In genomic region chr17:43969943-43970342, GRCm38 (mm10) we compare ENCODE assay signal across 31 mouse cellular contexts.
DNase-seq lines count a peak whose midpoint lies in the region; ATAC-seq and TF ChIP-seq lines count a peak whose summit lies in the region.
"Had no signal": no experiment of that assay in that cellular context is flagged by ENCODE, and none has a peak within 500 bp of the region (broad histone marks: within the 10 kb centered on the region; RNA-seq: fewer than 3 reads in every experiment).

No protein-coding gene starts in this region.

- no peaks in the 10 kb centered on the region for H3K4me1 ChIP-seq in intestine, embryonic 14.5 days (replicated peaks; ENCODE audit: control insufficient read depth, insufficient read depth, low read length)
- H3K4me1 ChIP-seq in intestine, postnatal 0 days (replicated peaks; ENCODE audit: control insufficient read depth, insufficient read depth, low read length), result no peaks in the 10 kb centered on the region
- H3K4me1 ChIP-seq: embryonic facial prominence, embryonic 10.5 days; embryonic facial prominence, embryonic 13.5 days; forebrain, embryonic 12.5 days; forebrain, embryonic 15.5 days; hindbrain, embryonic 10.5 days had no signal

- H3K4me2 ChIP-seq in intestine, embryonic 14.5 days (ENCODE audit: low read length), result no peak overlapping the region
- H3K4me2 ChIP-seq in intestine, postnatal 0 days (replicated peaks; ENCODE audit: low read depth), result no peak overlapping the region
- H3K4me2 ChIP-seq: embryonic facial prominence, embryonic 13.5 days; forebrain, embryonic 12.5 days; forebrain, embryonic 15.5 days; heart, embryonic 13.5 days; hindbrain, embryonic 13.5 days had no signal

- DNase-seq in frontal cortex, adult 2 months (ENCODE audit: extremely low spot score in 1 of 2, low spot score in 1 of 2), result peak; percentile 28 to 62
- DNase-seq in frontal cortex, postnatal 10 days (ENCODE audit: low spot score in 2 of 2), result no peak
- peak; percentile 24 for DNase-seq in intestine, embryonic 14.5 days (ENCODE audit: low spot score)
- peak; percentile 32 to 43 for DNase-seq in right cerebral cortex, postnatal 10 days (ENCODE audit: low spot score in 2 of 2)
- no peak for DNase-seq in right cerebral cortex, postnatal 14 days
- no peak for DNase-seq in heart, postnatal 4 days
- DNase-seq: adrenal gland, postnatal 10 days; adrenal gland, postnatal 36 days; B cell, adult 2 months; cerebellum, adult 11 months; cerebellum, adult 2 months; cerebellum, adult 9-11 months; cerebellum, postnatal 25 days; embryo, embryonic 11 days; gastrocnemius, postnatal 25 days; heart, adult 2 months had no signal

- H3K4me3 ChIP-seq in intestine, embryonic 14.5 days (ENCODE audit: low read depth, low read length), result no peak overlapping the region
- no peak overlapping the region for H3K4me3 ChIP-seq in intestine, postnatal 0 days (ENCODE audit: low read depth, low read length)
- H3K4me3 ChIP-seq: embryonic facial prominence, embryonic 10.5 days; embryonic facial prominence, embryonic 13.5 days; erythroblast, embryonic 14.5 days; forebrain, embryonic 12.5 days; forebrain, embryonic 15.5 days; heart, adult 2 months; heart, embryonic 10.5 days; heart, embryonic 13.5 days; hindbrain, embryonic 10.5 days; hindbrain, embryonic 13.5 days had no signal

- 92% methylated on average over 10 of the region's 10 CpGs for WGBS in intestine, embryonic 14.5 days
- WGBS in intestine, postnatal 0 days, result 85% methylated on average over 10 of the region's 10 CpGs

- no peaks in the 10 kb centered on the region for H3K36me3 ChIP-seq in intestine, embryonic 14.5 days (ENCODE audit: control insufficient read depth, insufficient read depth, low read length)
- no peaks in the 10 kb centered on the region for H3K36me3 ChIP-seq in intestine, postnatal 0 days (ENCODE audit: control insufficient read depth, insufficient read depth)
- H3K36me3 ChIP-seq: embryonic facial prominence, embryonic 10.5 days; embryonic facial prominence, embryonic 13.5 days; forebrain, embryonic 12.5 days; forebrain, embryonic 15.5 days; G1E; heart, embryonic 10.5 days; heart, embryonic 13.5 days; hindbrain, embryonic 10.5 days; hindbrain, embryonic 13.5 days had no signal

- no peak for ATAC-seq in intestine, embryonic 14.5 days (replicated peaks; ENCODE audit: low FRiP score, low TSS enrichment, low read depth)
- no peak for ATAC-seq in intestine, postnatal 0 days
- ATAC-seq: forebrain, embryonic 15.5 days; hindbrain, embryonic 16.5 days; intestine, embryonic 16.5 days; Patski had no signal

- no peaks in the 10 kb centered on the region for H3K9me3 ChIP-seq in intestine, embryonic 14.5 days (ENCODE audit: control insufficient read depth, low read length)
- no peaks in the 10 kb centered on the region for H3K9me3 ChIP-seq in intestine, postnatal 0 days (ENCODE audit: control insufficient read depth)
- H3K9me3 ChIP-seq: embryonic facial prominence, embryonic 10.5 days; embryonic facial prominence, embryonic 13.5 days; forebrain, embryonic 12.5 days; forebrain, embryonic 15.5 days; heart, embryonic 10.5 days; heart, embryonic 13.5 days; hindbrain, embryonic 10.5 days; hindbrain, embryonic 13.5 days had no signal

- no peaks in the 10 kb centered on the region for H3K27me3 ChIP-seq in intestine, embryonic 14.5 days (replicated peaks; ENCODE audit: control insufficient read depth, insufficient read depth, low read length)
- no peaks in the 10 kb centered on the region for H3K27me3 ChIP-seq in intestine, postnatal 0 days (replicated peaks; ENCODE audit: control insufficient read depth, insufficient read depth, low read length)
- H3K27me3 ChIP-seq: CH12.LX; embryonic facial prominence, embryonic 13.5 days; forebrain, embryonic 12.5 days; forebrain, embryonic 15.5 days; heart, embryonic 13.5 days; hindbrain, embryonic 13.5 days; Patski had no signal

- no peak overlapping the region for H3K9ac ChIP-seq in intestine, embryonic 14.5 days (ENCODE audit: low read length)
- no peak overlapping the region for H3K9ac ChIP-seq in intestine, postnatal 0 days (ENCODE audit: low read depth, low read length)
- H3K9ac ChIP-seq: embryonic facial prominence, embryonic 13.5 days; forebrain, embryonic 12.5 days; forebrain, embryonic 15.5 days; heart, embryonic 13.5 days; hindbrain, embryonic 13.5 days had no signal

- no peak overlapping the region for H3K27ac ChIP-seq in intestine, embryonic 14.5 days (ENCODE audit: low read depth)
- H3K27ac ChIP-seq in intestine, postnatal 0 days (ENCODE audit: low read depth, low read length), result no peak overlapping the region
- H3K27ac ChIP-seq: embryonic facial prominence, embryonic 10.5 days; embryonic facial prominence, embryonic 13.5 days; forebrain, embryonic 12.5 days; forebrain, embryonic 15.5 days; heart, adult 2 months; heart, embryonic 10.5 days; heart, embryonic 13.5 days; hindbrain, embryonic 10.5 days; hindbrain, embryonic 13.5 days had no signal

- no peak for TF ChIP-seq CTCF in intestine, postnatal 0 days (IDR thresholded peaks at IDR 0.05; ENCODE audit: low read depth)

Comparison
In these comparisons a context has a peak if more than half of its experiments do, and no peak if none do; other contexts are left out.
1. DNase-seq: peak in frontal cortex, adult 2 months (2 of 2), intestine, embryonic 14.5 days (single experiment) and right cerebral cortex, postnatal 10 days (2 of 2); none in frontal cortex, postnatal 10 days (0 of 2), right cerebral cortex, postnatal 14 days (single experiment) and heart, postnatal 4 days (single experiment).